Mouse (Mus musculus) small intestine, adult 2 months (tissue): Measurements from ENCODE around the gene 2510009E07Rik.

ENCODE experiments used
- CTCF ChIP-seq: fragments of 200-500 bp; IDR thresholded peaks from 2 replicates; pipeline ENCODE4 v1.5.1; 2012; ENCODE audit warnings: low read depth, mild to moderate bottlenecking, control low read depth, inconsistent platforms, low read length, moderate library complexity, mixed read lengths; ENCODE audit not compliant: insufficient replicate concordance, insufficient read length; ENCODE audit errors: extremely low read depth
- POLR2A ChIP-seq: fragments of 200-500 bp; IDR thresholded peaks from 2 replicates; pipeline ENCODE4 v1.6.1; 2012; ENCODE audit warnings: low read depth, mild to moderate bottlenecking, control low read depth, inconsistent platforms, low read length, moderate library complexity

GRCm38 (mm10) chr16:21655291-21655690 is 39.2 kb downstream of the 2510009E07Rik start:
- TF ChIP-seq POLR2A = no peak
- TF ChIP-seq CTCF = no peak
